In genomic region chr4:151114574-151114973, GRCm38 (mm10) we compare ENCODE assay signal across 12 mouse cellular contexts.
"Had no signal": no experiment of that assay in that cellular context is flagged by ENCODE, and none has a peak within 500 bp of the region (broad histone marks: within the 10 kb centered on the region; RNA-seq: fewer than 3 reads in every experiment).

No protein-coding gene starts in this region.

- DNase-seq: retina, postnatal 1 day; right cerebral cortex, adult 18-20 months; right cerebral cortex, postnatal 14 days; right cerebral cortex, postnatal 25 days; right cerebral cortex, postnatal 4 days; spleen, adult 18-20 months; thymus, adult 18-20 months; thymus, adult 2 months; thymus, postnatal 14 days; thymus, postnatal 25 days; thymus, postnatal 36 days; thymus, postnatal 4 days had no signal
